Mouse (Mus musculus) neutrophil, adult 65 days (primary cell): Measurements from ENCODE around the gene Rpgr. TPM values are rescaled to one million over a fixed set of nuclear protein-coding genes. Genes with fewer than 3 reads are reported as not detected.

ENCODE experiments used
- total RNA-seq: library from RNA; stranded (reverse); gene quantifications from 2 replicates; pipeline ENCODE4 v1.2.4, GENCODE M21; 2023

Gene Rpgr
- total RNA-seq, result 1.00 and 1.6 TPM in 2 replicates

GRCm38 (mm10) chrX:10216410-10216949 lies at the start of gene Rpgr:
Rpgr (minus strand) TSS chrX:10216920.

GRCm38 (mm10) chrX:10251852-10252504 lies 35.3 kb upstream of the Rpgr start, which contains the start of gene Otc:
Otc (plus strand) TSS chrX:10252305.

GRCm38 (mm10) chrX:10117065-10117719 lies 99.5 kb downstream of the Rpgr start, which contains the start of gene Srpx:
Srpx (minus strand) TSS chrX:10117709.

Other genes starting within 250 kb of the Rpgr start
- 0.66 TPM in 1 of 2 replicates, not detected in the other for gene Srpx, start 99.2 kb downstream of the Rpgr start, total RNA-seq
- not detected in 2 replicates for gene Otc, start 35.4 kb upstream of the Rpgr start, total RNA-seq